Mouse (Mus musculus): ENCODE data around the gene Gna14.

The Gna14 gene

GRCm38 (mm10) chr19:16435531-16436231, at the start of gene Gna14:
TSS of gene Gna14 (plus strand) at chr19:16435762.
- DNase-seq (ENCODE audit: low read depth, low spot score): peak; percentile 73

GRCm38 (mm10) chr19:16386514-16386913, 49.0 kb upstream of the Gna14 start:
- no peak for DNase-seq (ENCODE audit: low read depth, low spot score)

- no peak for DNase-seq (ENCODE audit: low read depth, low spot score)
Observed at GRCm38 (mm10) chr19:16390192-16390795, 45.3 kb upstream of the Gna14 start.

- DNase-seq (ENCODE audit: low read depth, low spot score): no peak
Observed at GRCm38 (mm10) chr19:16394381-16394780, 41.2 kb upstream of the Gna14 start.

DNA sequence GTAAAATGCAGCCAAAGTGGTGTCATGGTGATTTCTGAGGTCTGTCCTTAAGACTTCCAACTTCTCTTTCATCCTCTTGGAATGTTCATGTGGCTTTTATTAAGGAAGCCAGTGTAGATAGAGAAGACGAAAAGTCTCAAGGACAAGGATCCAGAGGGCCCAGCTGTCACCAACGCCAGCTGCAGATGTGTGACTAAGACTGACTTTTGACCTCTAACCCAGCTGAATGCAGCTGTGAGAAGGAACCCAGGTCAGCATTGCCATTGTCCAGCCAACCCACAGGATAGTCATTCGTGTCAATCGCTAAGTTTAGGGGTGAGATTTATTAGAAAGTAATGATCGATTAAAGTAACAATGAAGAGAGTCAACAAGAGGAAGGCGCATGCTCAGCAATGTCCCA, 32.5 kb upstream of the Gna14 start:
- no peak for DNase-seq (ENCODE audit: low read depth, low spot score)

- DNase-seq (ENCODE audit: low read depth, low spot score): no peak
Observed at GRCm38 (mm10) chr19:16407727-16408126, 27.8 kb upstream of the Gna14 start.

GRCm38 (mm10) chr19:16411302-16411701, 24.3 kb upstream of the Gna14 start:
- no peak for DNase-seq (ENCODE audit: low read depth, low spot score)

GRCm38 (mm10) chr19:16418086-16418663, 17.4 kb upstream of the Gna14 start:
- DNase-seq (ENCODE audit: low read depth, low spot score): no peak

DNA sequence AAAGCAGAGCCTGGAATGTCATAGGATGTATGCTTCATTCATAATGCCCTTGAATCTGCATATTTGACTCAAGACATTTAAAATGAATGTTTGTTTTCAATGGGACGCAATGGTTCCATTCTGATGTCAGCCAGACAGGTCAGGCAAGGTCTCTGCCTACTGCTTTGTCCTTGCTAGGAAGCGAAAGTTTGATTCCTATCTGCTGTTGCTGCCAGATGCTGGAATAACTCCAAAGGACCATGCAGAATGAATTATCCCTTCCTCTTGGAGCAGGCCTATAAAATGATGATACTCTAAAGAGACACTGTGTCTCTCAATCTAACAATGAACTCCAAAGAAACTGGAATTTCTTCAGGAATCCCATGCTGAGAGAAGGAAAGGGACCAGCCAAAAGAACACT, 10.0 kb upstream of the Gna14 start:
- no peak for DNase-seq (ENCODE audit: low read depth, low spot score)

DNA sequence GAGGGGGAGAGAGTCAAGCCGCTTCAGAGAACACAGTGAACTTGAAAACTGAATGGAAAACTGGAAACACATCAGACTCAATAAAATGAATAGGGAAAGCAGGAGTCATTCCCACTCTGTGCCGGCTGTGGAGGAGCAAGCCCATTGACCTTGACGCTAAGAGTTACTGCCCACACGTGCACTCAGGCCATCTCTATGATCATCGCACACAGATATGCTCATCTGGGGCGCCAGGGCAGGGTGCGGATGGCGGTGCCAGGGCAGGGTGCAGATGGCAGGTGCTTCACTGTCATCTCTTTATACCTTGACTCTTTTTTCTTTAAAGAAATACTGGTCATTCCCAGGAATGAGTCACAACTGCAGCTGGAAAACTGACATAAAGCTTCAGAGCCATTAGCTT, 4.2 kb upstream of the Gna14 start:
- no peak for DNase-seq (ENCODE audit: low read depth, low spot score)

DNA sequence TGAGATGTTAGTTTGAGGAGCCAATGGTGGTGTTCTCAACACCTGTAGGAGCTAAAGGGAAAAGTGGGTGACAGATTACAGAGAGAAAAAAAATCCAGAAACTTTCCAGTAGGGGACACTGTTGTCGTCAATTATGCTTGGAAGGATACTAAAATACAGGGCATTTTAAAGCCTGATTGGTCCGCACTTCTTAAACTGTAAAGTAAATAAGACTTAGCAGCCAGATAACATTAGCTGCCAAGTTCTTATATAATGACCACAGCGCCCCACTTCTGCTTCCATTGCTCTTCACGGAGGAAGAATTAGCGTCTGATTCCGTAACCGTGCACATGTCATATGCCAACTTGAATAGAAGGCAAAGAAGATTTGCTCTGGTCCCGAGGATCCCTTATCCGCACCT, 683 bp upstream of the Gna14 start:
- DNase-seq (ENCODE audit: low read depth, low spot score): no peak

DNA sequence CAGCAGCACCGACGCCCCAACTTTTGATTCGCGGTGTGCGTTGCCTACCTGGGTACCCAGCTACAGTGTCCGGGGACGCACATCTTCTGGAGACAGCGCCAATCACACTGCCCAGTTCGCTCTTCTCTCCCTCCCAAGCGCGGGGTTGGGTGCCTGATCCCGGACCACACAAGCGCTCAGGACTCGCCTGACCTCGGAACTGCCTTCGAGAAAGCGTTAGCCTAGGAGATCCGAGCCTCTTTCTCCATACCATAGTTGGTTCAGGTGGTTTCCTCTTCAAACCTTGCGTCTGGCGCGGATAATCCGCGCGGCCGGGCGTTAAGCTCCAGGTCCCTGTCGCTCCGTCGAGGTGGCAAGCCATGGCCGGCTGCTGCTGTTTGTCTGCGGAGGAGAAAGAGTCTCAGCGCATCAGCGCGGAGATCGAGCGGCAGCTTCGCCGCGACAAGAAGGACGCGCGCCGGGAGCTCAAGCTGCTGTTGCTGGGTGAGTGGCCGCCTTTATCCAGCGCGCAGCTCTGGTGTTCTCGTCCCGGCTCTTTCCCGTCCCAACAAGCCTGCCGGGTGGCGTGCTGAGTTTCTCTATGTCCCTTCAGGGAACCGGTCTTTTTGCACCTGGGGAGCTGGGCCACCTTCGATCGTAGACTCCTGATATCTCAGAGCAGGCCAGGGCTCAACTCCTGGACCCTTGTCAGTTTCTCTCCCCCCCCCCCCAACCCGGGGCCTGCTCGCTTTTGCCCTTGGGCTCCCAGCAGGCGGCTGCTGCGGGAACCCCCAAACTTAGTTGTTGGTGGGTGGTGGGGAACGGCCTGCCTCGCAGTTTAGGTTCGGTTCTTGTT, 990 bp downstream of the Gna14 start:
- peak; percentile 19 for DNase-seq (ENCODE audit: low read depth, low spot score)

GRCm38 (mm10) chr19:16437170-16437483, 1.6 kb downstream of the Gna14 start:
- DNase-seq (ENCODE audit: low read depth, low spot score): no peak

DNA sequence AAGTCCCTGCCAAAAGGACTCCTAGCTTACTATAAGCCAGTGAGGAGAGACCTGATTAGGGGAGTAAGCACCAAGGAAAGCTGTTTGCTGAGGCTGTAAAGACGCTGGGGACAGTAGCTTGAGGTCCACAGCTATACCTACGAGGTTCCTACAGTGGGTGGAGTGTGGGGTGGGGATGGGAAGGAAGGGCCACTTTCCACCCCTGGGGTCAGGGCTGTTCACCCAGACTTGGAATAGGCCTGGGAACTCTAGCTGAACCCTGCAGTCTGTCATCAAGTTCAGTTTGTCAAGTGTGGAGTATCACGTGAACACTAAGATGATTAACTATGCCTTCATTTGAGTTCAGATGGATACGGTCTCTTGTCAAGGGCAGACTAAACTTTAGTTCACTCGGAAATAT, 2.3 kb downstream of the Gna14 start:
- DNase-seq (ENCODE audit: low read depth, low spot score): no peak

DNA sequence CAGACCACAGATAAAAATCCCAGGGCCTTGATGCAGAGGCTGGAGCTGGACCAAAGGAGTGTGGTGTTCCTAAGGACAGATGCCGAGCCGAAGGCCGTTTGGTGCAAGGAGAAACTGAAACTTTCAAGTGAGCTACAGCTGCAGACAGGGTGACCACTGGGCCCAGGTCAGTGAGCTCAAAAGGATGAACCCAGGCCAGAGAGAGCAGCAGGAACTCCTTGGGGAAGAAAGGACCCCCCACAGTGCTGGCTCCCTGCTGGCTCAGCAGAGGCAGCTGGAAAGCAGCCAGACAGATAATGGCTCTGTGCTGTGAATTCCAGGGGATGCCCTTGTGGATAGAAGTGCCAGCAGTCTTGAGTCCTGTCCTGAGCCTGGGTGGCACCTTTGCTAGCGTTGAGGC, 3.7 kb downstream of the Gna14 start:
- DNase-seq (ENCODE audit: low read depth, low spot score): no peak

DNA sequence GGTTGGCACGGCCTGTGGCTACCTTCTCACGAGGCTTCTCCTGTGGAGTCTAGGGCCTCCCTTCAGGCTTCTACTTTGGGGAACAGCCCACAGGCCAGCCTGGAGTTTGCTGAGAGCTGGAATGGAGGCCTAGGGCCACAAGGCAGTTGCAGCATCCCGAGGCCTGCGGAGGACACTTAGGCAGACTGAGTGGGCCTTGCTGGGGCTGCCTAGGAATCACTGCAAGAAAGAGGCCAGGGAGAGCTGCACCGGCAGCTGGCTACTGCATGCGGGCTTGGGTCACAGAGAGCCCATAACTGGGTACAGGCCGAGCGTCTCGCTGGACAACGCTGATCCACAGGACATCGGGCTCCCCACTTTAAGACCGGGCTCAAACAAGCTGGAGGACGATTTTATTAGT, 4.3 kb downstream of the Gna14 start:
- DNase-seq (ENCODE audit: low read depth, low spot score): no peak

GRCm38 (mm10) chr19:16441329-16441728, 5.8 kb downstream of the Gna14 start:
- no peak for DNase-seq (ENCODE audit: low read depth, low spot score)

GRCm38 (mm10) chr19:16443335-16443734, 7.8 kb downstream of the Gna14 start:
- no peak for DNase-seq (ENCODE audit: low read depth, low spot score)

DNA sequence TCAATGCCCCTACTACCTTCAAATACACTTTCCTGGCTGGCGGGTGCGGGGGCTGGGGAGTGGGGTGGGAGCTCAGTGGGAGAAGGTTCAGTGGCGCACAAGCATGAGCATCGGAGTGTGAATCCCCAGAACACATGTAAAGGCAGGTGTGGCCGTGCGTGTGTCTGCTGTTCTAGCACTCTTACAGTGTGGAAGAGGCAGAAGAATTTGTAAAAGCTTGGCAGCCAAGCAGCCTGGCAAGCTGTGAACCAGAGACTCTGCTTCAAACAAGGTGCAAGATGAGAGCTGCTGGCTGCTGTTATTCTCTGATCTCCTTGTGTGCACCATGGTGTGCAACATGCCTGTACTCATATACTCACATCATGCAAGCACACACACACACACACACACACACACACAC, 11.1 kb downstream of the Gna14 start:
- no peak for DNase-seq (ENCODE audit: low read depth, low spot score)

- DNase-seq (ENCODE audit: low read depth, low spot score): no peak
Observed at GRCm38 (mm10) chr19:16447832-16448621, 12.5 kb downstream of the Gna14 start.

DNA sequence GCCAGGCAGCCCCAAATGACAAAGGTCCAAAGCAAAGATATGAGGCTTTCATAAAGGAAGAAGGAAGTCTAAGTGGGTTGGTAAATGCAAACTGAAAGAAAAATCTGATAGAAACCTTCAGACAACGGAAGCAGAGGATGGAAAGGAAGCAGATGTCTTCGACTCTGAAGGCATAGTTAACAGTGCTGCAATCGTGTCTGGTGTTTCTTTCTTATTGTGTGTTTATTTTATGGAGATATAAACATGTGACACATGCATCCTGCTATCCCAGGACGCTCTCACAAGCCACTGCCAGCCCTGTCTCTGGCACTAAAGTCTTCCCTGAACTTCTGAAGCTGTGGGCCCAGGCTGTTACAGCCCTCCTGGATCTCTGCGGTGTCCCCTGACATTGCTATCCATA, 13.2 kb downstream of the Gna14 start:
- no peak for DNase-seq (ENCODE audit: low read depth, low spot score)

DNA sequence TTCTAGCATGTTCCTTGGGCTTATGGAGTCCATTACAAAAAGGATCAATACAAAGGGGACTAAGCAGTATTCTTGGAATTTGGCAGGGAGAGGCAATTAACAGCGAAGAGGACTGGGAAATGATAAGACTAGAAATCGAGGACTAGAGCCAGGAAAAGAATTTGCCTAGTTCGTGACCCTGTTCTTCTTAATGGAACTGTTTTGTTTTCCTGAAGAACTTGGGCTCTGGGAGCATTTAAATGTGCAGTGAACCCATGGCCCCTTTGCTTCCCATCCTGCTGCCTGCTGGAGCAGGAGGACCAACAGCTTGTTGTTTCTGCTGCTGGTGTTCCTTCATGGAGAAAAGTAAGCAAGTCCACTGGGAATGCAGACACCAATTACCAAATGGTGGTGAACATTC, 15.3 kb downstream of the Gna14 start:
- no peak for DNase-seq (ENCODE audit: low read depth, low spot score)

All from ES-CJ7 (cell line).